Mouse (Mus musculus) CD4-positive helper T cell, adult 2 months (primary cell): ENCODE results near the gene Dnah12.
"Not testable (repeated sequence)": the region's sequence is repeated elsewhere in the genome, so short reads cannot be mapped to it uniquely, and the experiment has no call there.

Source experiments
- DNase-seq: peaks from one replicate; pipeline ENCODE4 v3.0.0-alpha.2; 2012; ENCODE audit warnings: low read depth, missing footprints, low spot score

Dnah12 gene

GRCm38 (mm10) chr14:26881700-26882099, 188.6 kb downstream of the Dnah12 start:
- no peak for DNase-seq

DNA sequence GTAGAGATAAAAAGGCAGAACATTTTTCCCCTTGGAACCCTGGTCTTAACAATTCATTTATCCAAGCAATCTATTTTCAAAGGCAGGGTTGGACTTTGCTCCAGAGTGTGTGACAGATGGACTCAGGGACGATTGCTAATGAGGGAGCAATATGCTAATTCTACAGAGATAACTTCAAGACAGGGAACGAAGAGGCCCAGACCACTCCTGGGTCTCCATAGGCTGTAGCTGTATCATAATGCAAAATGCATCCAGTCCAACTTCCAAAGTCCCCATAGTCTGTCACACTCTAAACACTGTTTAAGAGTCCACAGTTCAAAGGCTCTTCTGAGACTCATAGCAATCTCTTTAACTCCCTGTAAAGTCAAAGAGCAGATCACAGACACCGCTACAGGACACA, 194.2 kb downstream of the Dnah12 start:
- no peak for DNase-seq

GRCm38 (mm10) chr14:26890777-26891176, 197.7 kb downstream of the Dnah12 start:
- DNase-seq = no peak

- DNase-seq = no peak
Measured at GRCm38 (mm10) chr14:26894392-26894791, 201.3 kb downstream of the Dnah12 start, which contains the start of gene Asb14. Gene Asb14, plus strand, starts transcription at chr14:26894557.

GRCm38 (mm10) chr14:26899490-26899889, 206.4 kb downstream of the Dnah12 start:
- DNase-seq = no peak

DNA sequence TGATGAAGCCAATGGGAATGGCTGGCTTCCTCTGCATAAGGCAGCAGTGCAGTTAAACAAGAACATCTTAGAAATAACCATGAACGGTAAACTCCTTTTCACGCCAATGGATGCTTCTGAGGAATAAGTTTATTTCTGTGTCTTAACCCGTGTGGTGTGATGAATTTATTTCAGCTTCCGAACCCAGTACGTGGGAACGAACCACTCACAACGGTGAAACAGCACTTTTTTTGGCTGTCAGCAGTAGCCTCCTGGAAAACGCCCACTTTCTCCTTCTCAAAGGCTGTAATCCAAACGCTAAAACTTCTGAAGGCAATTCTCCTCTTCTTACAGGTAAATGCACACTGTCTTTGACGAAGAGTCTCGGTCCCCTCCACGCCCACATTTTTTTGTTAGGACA, 207.8 kb downstream of the Dnah12 start:
- DNase-seq = no peak

DNA sequence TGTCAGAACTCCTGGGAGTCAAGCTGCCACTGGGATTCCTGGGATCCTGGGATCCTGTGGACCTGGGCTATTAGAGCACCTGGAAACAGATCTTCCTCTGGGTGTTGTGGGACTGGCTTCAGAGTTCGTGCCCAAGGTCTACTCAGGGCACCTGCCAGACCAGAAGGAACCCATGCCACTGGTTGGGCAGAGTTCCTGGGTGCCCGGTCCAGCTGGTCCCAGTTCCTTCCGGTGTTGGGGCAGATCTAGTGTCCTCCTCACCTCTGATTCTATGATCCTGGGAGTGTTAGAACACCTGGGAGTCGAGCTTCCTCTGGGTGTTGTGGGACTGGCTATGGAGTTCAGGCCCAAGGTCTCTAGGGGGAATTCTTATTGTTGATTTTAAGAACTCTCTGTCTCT, 214.3 kb downstream of the Dnah12 start:
- DNase-seq = no peak

GRCm38 (mm10) chr14:26910461-26910860, 217.4 kb downstream of the Dnah12 start:
- DNase-seq = not testable (repeated sequence)

GRCm38 (mm10) chr14:26911201-26911600, 218.1 kb downstream of the Dnah12 start:
- no peak for DNase-seq

GRCm38 (mm10) chr14:26911826-26912225, 218.8 kb downstream of the Dnah12 start:
- DNase-seq = no peak

DNA sequence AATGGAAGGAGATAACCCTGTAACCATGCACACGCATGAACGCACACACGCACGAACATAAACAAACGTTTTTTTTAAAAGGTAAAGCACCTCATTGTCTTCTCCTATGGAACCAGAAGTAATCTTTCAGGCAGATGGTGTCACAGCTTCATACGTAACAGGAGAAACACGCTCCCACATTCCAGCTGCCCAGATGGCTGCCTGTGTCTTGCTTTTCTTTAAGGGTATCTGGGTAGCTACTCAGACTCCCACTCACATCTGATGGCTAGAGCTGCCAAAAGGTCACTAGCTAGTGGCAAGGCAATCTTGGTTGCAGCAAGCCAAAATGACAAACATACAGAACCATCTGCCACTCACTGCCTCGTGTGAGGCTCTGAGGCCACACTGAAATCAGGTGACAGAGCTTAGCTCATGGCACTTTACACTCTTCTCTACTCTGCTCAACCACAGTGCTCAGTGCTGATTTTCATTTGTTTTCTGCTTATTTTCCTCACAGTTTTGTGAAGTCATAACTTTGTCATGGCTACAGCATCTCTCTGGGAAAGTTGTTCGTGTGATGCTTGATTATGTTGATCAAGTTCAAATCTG, 220.7 kb downstream of the Dnah12 start:
- DNase-seq = no peak

DNA sequence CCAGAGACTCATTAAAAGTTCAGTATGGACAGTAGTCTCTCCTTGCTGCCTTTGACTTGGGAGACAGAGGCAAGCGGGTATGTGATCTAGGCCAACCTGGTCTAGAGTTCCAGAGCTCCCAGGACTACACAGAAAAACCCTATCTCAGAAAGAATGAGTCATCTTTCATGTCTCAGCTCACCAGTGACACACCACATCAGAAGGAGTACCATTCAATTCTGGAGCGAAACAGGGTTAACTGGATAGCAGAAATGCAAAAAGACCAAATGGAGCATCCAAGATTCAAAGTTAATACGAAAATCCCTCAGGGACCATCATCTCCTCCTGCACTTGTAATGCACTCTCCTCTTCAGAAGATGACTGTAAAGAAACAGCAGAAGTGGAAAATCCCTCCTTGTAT, 226.2 kb downstream of the Dnah12 start:
- no peak for DNase-seq

GRCm38 (mm10) chr14:26923702-26924421, 230.8 kb downstream of the Dnah12 start:
- DNase-seq = peak; percentile 11

DNA sequence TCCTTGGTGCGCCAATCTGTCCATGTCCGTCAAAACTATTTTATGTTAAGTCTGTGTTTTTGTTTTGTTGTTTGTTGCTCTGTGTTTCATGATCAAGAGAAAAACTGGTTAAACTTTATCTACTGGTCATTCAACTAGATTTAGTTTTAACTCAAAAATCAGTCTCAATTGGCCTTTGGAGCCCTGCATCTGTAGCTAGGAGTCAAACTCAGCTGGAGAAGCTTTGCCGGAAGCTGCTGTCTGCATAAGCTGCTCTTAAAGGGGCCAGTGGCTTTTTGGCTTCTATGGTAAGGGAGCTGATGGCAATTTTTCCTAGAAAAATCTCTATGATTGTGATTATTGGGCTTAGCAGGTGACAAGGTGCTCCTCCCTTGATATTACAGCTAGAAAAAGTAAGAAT, 241.8 kb downstream of the Dnah12 start:
- DNase-seq = no peak

- no peak for DNase-seq
Measured at GRCm38 (mm10) chr14:26935558-26935957, 242.5 kb downstream of the Dnah12 start.
